ENCODE assay signal across 8 mouse cellular contexts in genomic region chrX:48124132-48125071, GRCm38 (mm10). TPM values are rescaled to one million over a fixed set of nuclear protein-coding genes. Genes with fewer than 3 reads are reported as not detected.
A peak's percentile ranks its signal among the peaks of the same experiment; 100 is the strongest.
DNase-seq lines count a peak whose midpoint lies in the region; ATAC-seq and TF ChIP-seq lines count a peak whose summit lies in the region.

No protein-coding gene starts in this region.

- no peak for TF ChIP-seq POLR2A in liver, adult 2 months (IDR thresholded peaks at IDR 0.05; ENCODE audit: extremely low read depth, insufficient read depth, low read length)
- TF ChIP-seq POLR2A in testis, adult 2 months (IDR thresholded peaks at IDR 0.05; ENCODE audit: control insufficient read depth, low read depth, low read length): no peak

- DNase-seq in CD4-positive helper T cell, adult 2 months (ENCODE audit: low read depth, low spot score): peak; percentile 50
- peak; percentile 70 for DNase-seq in adrenal gland, postnatal 25 days
- peak; percentile 53 for DNase-seq in embryonic facial prominence, embryonic 14.5 days (ENCODE audit: low spot score)
- DNase-seq in heart, embryonic 10.5 days (ENCODE audit: low spot score): peak; percentile 79
- DNase-seq in kidney, adult 8-10 months: peak; percentile 15 to 51
- no peak for DNase-seq in liver, adult 2 months (ENCODE audit: extremely low read depth, low read depth, low spot score)
- peak; percentile 49 for DNase-seq in neural tube, embryonic 10.5 days (ENCODE audit: extremely low spot score, low spot score)

- peak; percentile 77 for TF ChIP-seq CTCF in liver, adult 2 months (IDR thresholded peaks at IDR 0.05; ENCODE audit: low read depth, low read length)
- peak; percentile 56; the same call in 1 of the 2 replicates for TF ChIP-seq CTCF in testis, adult 2 months (IDR thresholded peaks at IDR 0.05; ENCODE audit: control insufficient read depth, insufficient read depth, insufficient replicate concordance, low read depth, low read length)

- no peaks in the 10 kb centered on the region for H3K79me2 ChIP-seq in liver, adult 2 months (ENCODE audit: control insufficient read depth, insufficient read depth, low read length)

- H3K36me3 ChIP-seq in embryonic facial prominence, embryonic 14.5 days (ENCODE audit: control insufficient read depth, insufficient read depth, low read length): no peaks in the 10 kb centered on the region
- no peaks in the 10 kb centered on the region for H3K36me3 ChIP-seq in heart, embryonic 10.5 days
- no peaks in the 10 kb centered on the region for H3K36me3 ChIP-seq in liver, adult 2 months (ENCODE audit: control insufficient read depth, insufficient read depth, low read length)
- no peaks in the 10 kb centered on the region for H3K36me3 ChIP-seq in testis, adult 2 months (ENCODE audit: control insufficient read depth, insufficient read depth, low read length)

- H3K27me3 ChIP-seq in embryonic facial prominence, embryonic 14.5 days (replicated peaks; ENCODE audit: control insufficient read depth, insufficient read depth, low read length): no peaks in the 10 kb centered on the region
- H3K27me3 ChIP-seq in heart, embryonic 10.5 days (ENCODE audit: insufficient read depth, poor library complexity, severe bottlenecking): peaks cover 21% of the 10 kb centered on the region; the same call in 1 of the 2 replicates
- H3K27me3 ChIP-seq in liver, adult 2 months (ENCODE audit: control insufficient read depth, insufficient read depth, low read length): no peaks in the 10 kb centered on the region
- no peaks in the 10 kb centered on the region for H3K27me3 ChIP-seq in testis, adult 2 months (ENCODE audit: control insufficient read depth, insufficient read depth, low read length)

- peak overlapping the region; percentile 25; the same call in 1 of the 2 replicates for H3K9ac ChIP-seq in embryonic facial prominence, embryonic 14.5 days (ENCODE audit: low read depth, low read length)
- H3K9ac ChIP-seq in liver, adult 2 months (ENCODE audit: low read depth, low read length): no peak overlapping the region

- 27% methylated on average over 17 of the region's 17 CpGs for WGBS in embryonic facial prominence, embryonic 14.5 days
- WGBS in heart, embryonic 10.5 days: 27% methylated on average over 17 of the region's 17 CpGs
- 24% methylated on average over 17 of the region's 17 CpGs for WGBS in liver, adult 2 months

- H3K4me1 ChIP-seq in embryonic facial prominence, embryonic 14.5 days (ENCODE audit: control insufficient read depth, insufficient read depth, low read length): no peaks in the 10 kb centered on the region
- no peaks in the 10 kb centered on the region for H3K4me1 ChIP-seq in heart, embryonic 10.5 days
- H3K4me1 ChIP-seq in liver, adult 2 months (ENCODE audit: control insufficient read depth, insufficient read depth, low read length): no peaks in the 10 kb centered on the region
- no peaks in the 10 kb centered on the region for H3K4me1 ChIP-seq in testis, adult 2 months (ENCODE audit: control insufficient read depth, insufficient read depth, low read length)

- H3K4me3 ChIP-seq in embryonic facial prominence, embryonic 14.5 days (ENCODE audit: low read depth, low read length): no peak overlapping the region
- H3K4me3 ChIP-seq in heart, embryonic 10.5 days: peak overlapping the region; percentile 29; the same call in 1 of the 2 replicates
- no peak overlapping the region for H3K4me3 ChIP-seq in liver, adult 2 months (ENCODE audit: insufficient read depth, low read depth, low read length)
- no peak overlapping the region; the same call in 1 of the 2 replicates for H3K4me3 ChIP-seq in testis, adult 2 months (ENCODE audit: control insufficient read depth, low read depth, low read length)

- H3K4me2 ChIP-seq in embryonic facial prominence, embryonic 14.5 days (ENCODE audit: low read depth, low read length): peak overlapping the region; percentile 43

- peak; percentile 68; the same call in 1 of the 2 replicates for ATAC-seq in embryonic facial prominence, embryonic 14.5 days (ENCODE audit: low read depth)

- H3K9me3 ChIP-seq in embryonic facial prominence, embryonic 14.5 days (ENCODE audit: control insufficient read depth, low read length): no peaks in the 10 kb centered on the region
- no peaks in the 10 kb centered on the region for H3K9me3 ChIP-seq in heart, embryonic 10.5 days

- H3K27ac ChIP-seq in embryonic facial prominence, embryonic 14.5 days (replicated peaks; ENCODE audit: low read depth, low read length): no peak overlapping the region
- H3K27ac ChIP-seq in heart, embryonic 10.5 days: no peak overlapping the region
- no peak overlapping the region for H3K27ac ChIP-seq in liver, adult 2 months (replicated peaks; ENCODE audit: insufficient read depth, low read depth, low read length)
- no peak overlapping the region for H3K27ac ChIP-seq in testis, adult 2 months (ENCODE audit: control insufficient read depth, insufficient read depth, low read depth, low read length)

RNA-seq across cellular contexts. Expression of gene Xpnpep2, which starts 15.9 kb away (rescaled TPM):
- 0.76 and 1.3 TPM in 2 replicates for total RNA-seq in adrenal gland, postnatal 25 days (2021)
- polyA plus RNA-seq in embryonic facial prominence, embryonic 14.5 days (2014; fragmentation: Nextera tagmentation; extraction: Ambion mirVana): 4.6 and 5.8 TPM in 2 replicates
- polyA plus RNA-seq in heart, embryonic 10.5 days (2016; fragmentation: Nextera tagmentation; extraction: Ambion mirVana): 0.34 and 1.1 TPM in 2 replicates
- total RNA-seq in liver, adult 2 months (2014; rRNA removed): not detected in 2 replicates
- polyA plus RNA-seq in liver, adult 2 months (2012; rRNA removed): not detected in 2 replicates
- 0.16 and 0.20 TPM in 2 replicates for polyA plus RNA-seq in testis, adult 2 months (2012; rRNA removed)

RNA-seq across cellular contexts. Expression of gene Sash3, which starts 21.8 kb away (rescaled TPM):
- 0.43 and 0.82 TPM in 2 replicates for total RNA-seq in adrenal gland, postnatal 25 days (2021)
- polyA plus RNA-seq in embryonic facial prominence, embryonic 14.5 days (2014; fragmentation: Nextera tagmentation; extraction: Ambion mirVana): 4.6 and 4.8 TPM in 2 replicates
- 0.71 and 1.8 TPM in 2 replicates for polyA plus RNA-seq in heart, embryonic 10.5 days (2016; fragmentation: Nextera tagmentation; extraction: Ambion mirVana)
- total RNA-seq in liver, adult 2 months (2014; rRNA removed): 0.83 and 1.5 TPM in 2 replicates
- polyA plus RNA-seq in liver, adult 2 months (2012; rRNA removed): 0.72 and 1.4 TPM in 2 replicates
- 0.75 and 0.91 TPM in 2 replicates for polyA plus RNA-seq in testis, adult 2 months (2012; rRNA removed)
